Comparison of ENCODE assay signal across 25 mouse cellular contexts in the genomic region with DNA sequence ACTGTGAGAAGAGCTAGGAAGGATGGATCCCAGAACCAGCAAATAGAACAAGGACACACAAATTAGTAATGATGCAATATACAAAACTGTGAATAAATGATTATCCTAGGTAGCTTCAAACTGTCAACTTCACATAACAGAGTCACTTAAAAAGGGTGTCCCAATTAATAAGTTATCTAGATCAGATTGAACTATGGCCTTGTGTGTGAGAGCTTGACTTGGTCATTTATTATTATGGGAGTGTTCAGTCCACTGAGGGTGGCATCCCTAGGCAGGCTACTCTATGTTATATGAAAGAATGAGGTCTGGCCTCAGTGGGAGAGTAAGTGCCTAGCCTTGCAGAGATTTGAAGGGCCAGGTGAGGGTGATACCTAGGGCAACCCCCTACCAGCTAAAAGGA.
DNase-seq lines count a peak whose midpoint lies in the region; ATAC-seq and TF ChIP-seq lines count a peak whose summit lies in the region.
"Had no signal": no experiment of that assay in that cellular context is flagged by ENCODE, and none has a peak within 500 bp of the region (broad histone marks: within the 10 kb centered on the region; RNA-seq: fewer than 3 reads in every experiment).

No protein-coding gene starts in this region.

- H3K27me3 ChIP-seq in kidney, adult 2 months (replicated peaks; ENCODE audit: control insufficient read depth, insufficient read depth, low read length): no peaks in the 10 kb centered on the region
- no peaks in the 10 kb centered on the region for H3K27me3 ChIP-seq in kidney, postnatal 0 days (ENCODE audit: insufficient read depth, low read length)
- no peaks in the 10 kb centered on the region for H3K27me3 ChIP-seq in kidney, embryonic 16.5 days (ENCODE audit: insufficient read depth, low read length)
- no peaks in the 10 kb centered on the region for H3K27me3 ChIP-seq in midbrain, embryonic 11.5 days (ENCODE audit: control insufficient read depth, insufficient read depth, low read length)
- no peaks in the 10 kb centered on the region for H3K27me3 ChIP-seq in midbrain, embryonic 16.5 days (ENCODE audit: control insufficient read depth, insufficient read depth, low read depth, low read length)
- H3K27me3 ChIP-seq: embryonic facial prominence, embryonic 12.5 days; embryonic facial prominence, embryonic 15.5 days; forebrain, embryonic 12.5 days; forebrain, embryonic 15.5 days; heart, embryonic 13.5 days had no signal

- H3K4me3 ChIP-seq in kidney, adult 2 months (ENCODE audit: insufficient read depth, low read depth, low read length): no peak overlapping the region
- no peak overlapping the region for H3K4me3 ChIP-seq in kidney, postnatal 0 days (replicated peaks; ENCODE audit: low read depth, low read length)
- no peak overlapping the region for H3K4me3 ChIP-seq in kidney, embryonic 16.5 days (ENCODE audit: low read length)
- no peak overlapping the region for H3K4me3 ChIP-seq in midbrain, embryonic 11.5 days (ENCODE audit: low read depth, low read length)
- H3K4me3 ChIP-seq in midbrain, embryonic 16.5 days (ENCODE audit: low read depth, low read length): no peak overlapping the region
- H3K4me3 ChIP-seq: embryonic facial prominence, embryonic 12.5 days; embryonic facial prominence, embryonic 15.5 days; forebrain, embryonic 12.5 days; forebrain, embryonic 15.5 days; heart, adult 2 months; heart, embryonic 10.5 days; heart, embryonic 13.5 days had no signal

- H3K9me3 ChIP-seq in kidney, postnatal 0 days (replicated peaks; ENCODE audit: low read length): no peaks in the 10 kb centered on the region
- H3K9me3 ChIP-seq in kidney, embryonic 16.5 days (ENCODE audit: low read length): no peaks in the 10 kb centered on the region
- no peaks in the 10 kb centered on the region for H3K9me3 ChIP-seq in midbrain, embryonic 11.5 days (ENCODE audit: control insufficient read depth, low read length)
- H3K9me3 ChIP-seq in midbrain, embryonic 16.5 days (replicated peaks; ENCODE audit: control insufficient read depth, low read length, poor library complexity, severe bottlenecking): no peaks in the 10 kb centered on the region
- H3K9me3 ChIP-seq: embryonic facial prominence, embryonic 12.5 days; embryonic facial prominence, embryonic 15.5 days; forebrain, embryonic 12.5 days; forebrain, embryonic 15.5 days; heart, embryonic 10.5 days; heart, embryonic 13.5 days had no signal

- TF ChIP-seq POLR2A in kidney, adult 2 months (IDR thresholded peaks at IDR 0.05; ENCODE audit: low read depth, low read length): no peak

- no peak for TF ChIP-seq CTCF in kidney, adult 2 months (conservative IDR thresholded peaks at IDR 0.05; ENCODE audit: insufficient read depth, insufficient read length, low read depth, low read length)
- TF ChIP-seq CTCF in kidney, postnatal 0 days (IDR thresholded peaks at IDR 0.05; ENCODE audit: low read depth): no peak

- H3K4me1 ChIP-seq in kidney, adult 2 months (ENCODE audit: control insufficient read depth, insufficient read depth, low read length): peaks cover 4% of the 10 kb centered on the region; the same call in 1 of the 2 replicates
- H3K4me1 ChIP-seq in kidney, postnatal 0 days (replicated peaks; ENCODE audit: insufficient read depth, low read length): no peaks in the 10 kb centered on the region
- no peaks in the 10 kb centered on the region for H3K4me1 ChIP-seq in kidney, embryonic 16.5 days (ENCODE audit: insufficient read depth, low read length)
- no peaks in the 10 kb centered on the region for H3K4me1 ChIP-seq in midbrain, embryonic 11.5 days (ENCODE audit: control insufficient read depth, insufficient read depth, low read length)
- H3K4me1 ChIP-seq in midbrain, embryonic 16.5 days (ENCODE audit: control insufficient read depth, insufficient read depth, low read length): no peaks in the 10 kb centered on the region
- H3K4me1 ChIP-seq: embryonic facial prominence, embryonic 12.5 days; embryonic facial prominence, embryonic 15.5 days; forebrain, embryonic 12.5 days; forebrain, embryonic 15.5 days; heart, embryonic 10.5 days; heart, embryonic 13.5 days had no signal

- peak; percentile 49; the same call in 1 of the 2 replicates for ATAC-seq in kidney, postnatal 0 days (replicated peaks; ENCODE audit: low FRiP score, low read depth)
- ATAC-seq in kidney, embryonic 16.5 days (ENCODE audit: low FRiP score, low TSS enrichment): no peak
- ATAC-seq in midbrain, embryonic 11.5 days (ENCODE audit: low FRiP score): no peak
- ATAC-seq in midbrain, embryonic 16.5 days: no peak
- ATAC-seq: CD4-positive, CD25-positive, alpha-beta regulatory T cell, adult 4 months; forebrain, embryonic 15.5 days had no signal

- no peaks in the 10 kb centered on the region for H3K36me3 ChIP-seq in kidney, adult 2 months (ENCODE audit: control insufficient read depth, insufficient read depth, low read length)
- H3K36me3 ChIP-seq in kidney, postnatal 0 days (ENCODE audit: insufficient read depth, low read length): no peaks in the 10 kb centered on the region
- no peaks in the 10 kb centered on the region for H3K36me3 ChIP-seq in kidney, embryonic 16.5 days (ENCODE audit: insufficient read depth, low read length)
- no peaks in the 10 kb centered on the region for H3K36me3 ChIP-seq in midbrain, embryonic 11.5 days (ENCODE audit: control insufficient read depth, insufficient read depth, low read length)
- H3K36me3 ChIP-seq in midbrain, embryonic 16.5 days (ENCODE audit: control insufficient read depth, insufficient read depth, low read length): no peaks in the 10 kb centered on the region
- H3K36me3 ChIP-seq: embryonic facial prominence, embryonic 12.5 days; embryonic facial prominence, embryonic 15.5 days; forebrain, embryonic 12.5 days; forebrain, embryonic 15.5 days; heart, embryonic 10.5 days; heart, embryonic 13.5 days had no signal

- no peak overlapping the region for H3K27ac ChIP-seq in kidney, adult 2 months (ENCODE audit: insufficient read depth, low read depth, low read length)
- no peak overlapping the region for H3K27ac ChIP-seq in kidney, postnatal 0 days
- H3K27ac ChIP-seq in kidney, embryonic 16.5 days (ENCODE audit: low read length): no peak overlapping the region
- no peak overlapping the region for H3K27ac ChIP-seq in midbrain, embryonic 11.5 days (ENCODE audit: low read depth, low read length)
- no peak overlapping the region for H3K27ac ChIP-seq in midbrain, embryonic 16.5 days (ENCODE audit: low read length)
- H3K27ac ChIP-seq: embryonic facial prominence, embryonic 12.5 days; embryonic facial prominence, embryonic 15.5 days; forebrain, embryonic 12.5 days; forebrain, embryonic 15.5 days; heart, adult 2 months; heart, embryonic 10.5 days; heart, embryonic 13.5 days; hindbrain, embryonic 14.5 days had no signal

- H3K9ac ChIP-seq in kidney, postnatal 0 days (ENCODE audit: low read depth, low read length): no peak overlapping the region
- H3K9ac ChIP-seq in kidney, embryonic 16.5 days (replicated peaks; ENCODE audit: low read length): no peak overlapping the region
- no peak overlapping the region for H3K9ac ChIP-seq in midbrain, embryonic 11.5 days (ENCODE audit: low read length)
- H3K9ac ChIP-seq in midbrain, embryonic 16.5 days (ENCODE audit: low read depth, low read length): no peak overlapping the region
- H3K9ac ChIP-seq: embryonic facial prominence, embryonic 12.5 days; embryonic facial prominence, embryonic 15.5 days; forebrain, embryonic 12.5 days; forebrain, embryonic 15.5 days; heart, embryonic 13.5 days; hindbrain, embryonic 14.5 days had no signal

- peak; percentile 72 for DNase-seq in kidney, adult 2 months
- DNase-seq in kidney, postnatal 4 days: no peak
- no peak for DNase-seq in kidney, postnatal 0 days (ENCODE audit: low spot score)
- peak; percentile 12 for DNase-seq in midbrain, embryonic 11.5 days (ENCODE audit: low spot score, missing footprints)
- DNase-seq: adrenal gland, adult 2 months; adrenal gland, postnatal 14 days; cerebellum, adult 11 months; cerebellum, adult 2 months; cerebellum, adult 9-11 months; cerebellum, postnatal 25 days; gastrocnemius, postnatal 10 days; gastrocnemius, postnatal 36 days; heart, adult 2 months; heart, postnatal 14 days; heart, postnatal 4 days had no signal

- H3K4me2 ChIP-seq in kidney, postnatal 0 days (ENCODE audit: low read length): no peak overlapping the region
- H3K4me2 ChIP-seq in kidney, embryonic 16.5 days (replicated peaks; ENCODE audit: low read depth, low read length): no peak overlapping the region
- no peak overlapping the region for H3K4me2 ChIP-seq in midbrain, embryonic 11.5 days
- H3K4me2 ChIP-seq in midbrain, embryonic 16.5 days (ENCODE audit: low read length): no peak overlapping the region
- H3K4me2 ChIP-seq: embryonic facial prominence, embryonic 12.5 days; embryonic facial prominence, embryonic 15.5 days; forebrain, embryonic 12.5 days; forebrain, embryonic 15.5 days; heart, embryonic 13.5 days; hindbrain, embryonic 14.5 days had no signal

Comparison
In these comparisons a context has a peak if more than half of its experiments do, and no peak if none do; other contexts are left out.
1. DNase-seq: peak in kidney, adult 2 months (single experiment) and midbrain, embryonic 11.5 days (single experiment); none in kidney, postnatal 4 days (0 of 2) and kidney, postnatal 0 days (single experiment).